Mouse (Mus musculus) liver, embryonic 11.5 days (tissue): ENCODE data around the gene Sirt2. TPM values are rescaled to one million over a fixed set of nuclear protein-coding genes. Genes with fewer than 3 reads are reported as not detected.

Experiments
- ATAC-seq: fragments of 200-750 bp; cut with Nextera tagmentation; replicated peaks from 2 replicates; pipeline ENCODE4 v1.8.0; 2017; ENCODE audit warnings: moderate number of reproducible peaks, mild to moderate bottlenecking, moderate TSS enrichment, moderate library complexity; ENCODE audit not compliant: low FRiP score
- DNase-seq: peaks from one replicate; pipeline ENCODE4 v3.0.0-alpha.2; 2017; ENCODE audit warnings: low spot score
- H3K27ac ChIP-seq: fragments of 300-500 bp; sonication (generic); 2 replicates; pipeline ENCODE4 v1.5.1; 2014; ENCODE audit warnings: mild to moderate bottlenecking, low read depth, low read length, control low read depth
- H3K27me3 ChIP-seq: fragments of 300-500 bp; sonication (generic); replicated peaks from 2 replicates; pipeline ENCODE4 v1.6.1; 2014; ENCODE audit warnings: low read length, mixed read lengths; ENCODE audit not compliant: control insufficient read depth, insufficient read depth
- H3K36me3 ChIP-seq: fragments of 300-500 bp; sonication (generic); 2 replicates; pipeline ENCODE4 v1.6.1; 2014; ENCODE audit warnings: mild to moderate bottlenecking, low read length, moderate library complexity, mixed read lengths; ENCODE audit not compliant: control insufficient read depth, insufficient read depth
- H3K4me1 ChIP-seq: fragments of 300-500 bp; sonication (generic); replicated peaks from 2 replicates; pipeline ENCODE4 v1.6.1; 2014; ENCODE audit warnings: low read length, mixed read lengths; ENCODE audit not compliant: control insufficient read depth, insufficient read depth
- H3K4me2 ChIP-seq: fragments of 300-500 bp; sonication (generic); 2 replicates; pipeline ENCODE4 v1.6.1; 2014; ENCODE audit warnings: mild to moderate bottlenecking, control low read depth, moderate library complexity
- H3K4me3 ChIP-seq: fragments of 300-500 bp; sonication (generic); 2 replicates; pipeline ENCODE4 v1.5.1; 2014; ENCODE audit warnings: low read depth, low read length, control low read depth
- H3K9ac ChIP-seq: fragments of 300-500 bp; sonication (generic); 2 replicates; pipeline ENCODE4 v1.6.1; 2014; ENCODE audit warnings: low read depth, low read length, control low read depth
- H3K9me3 ChIP-seq: fragments of 300-500 bp; sonication (generic); 2 replicates; pipeline ENCODE4 v1.6.1; 2016; ENCODE audit warnings: low read length, inconsistent platforms, mixed read lengths; ENCODE audit not compliant: control insufficient read depth
- WGBS: fragments of 180-500 bp; shearing (Covaris S2); extraction: QIAGEN DNeasy Blood & Tissue Kit; methylation state at CpG from one replicate; pipeline ENCODE4 v1.1.7; 2014; 5-methylcytosine and 5-hydroxymethylcytosine counted together
- polyA plus RNA-seq: library from polyadenylated mRNA; unstranded; fragments of >200 nt; fragmentation: Nextera tagmentation; extraction: Ambion mirVana; gene quantifications from 2 replicates; pipeline ENCODE4 v1.2.1, GENCODE M21; 2014

The Sirt2 gene
- polyA plus RNA-seq, 1 experiment from 2014 or later, result 41.0 TPM

DNA sequence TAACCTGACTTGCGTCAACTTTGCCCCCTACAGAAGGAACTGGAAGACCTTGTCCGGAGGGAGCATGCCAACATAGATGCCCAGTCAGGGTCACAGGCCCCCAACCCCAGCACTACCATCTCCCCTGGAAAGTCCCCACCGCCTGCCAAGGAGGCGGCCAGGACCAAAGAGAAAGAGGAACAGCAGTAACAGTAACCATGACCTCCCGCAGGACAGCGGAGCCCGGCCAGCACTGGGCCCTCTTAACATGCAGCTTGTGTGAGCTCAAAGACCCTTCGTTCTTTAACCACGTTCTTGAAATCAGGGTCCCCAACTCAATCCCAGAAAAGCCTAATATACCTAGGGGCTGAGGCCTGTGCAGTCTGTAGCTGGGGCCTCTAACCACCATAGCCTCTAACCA, 21.3 kb downstream of the Sirt2 start:
- no peak overlapping the region for H3K4me3 ChIP-seq
- no peak overlapping the region for H3K4me2 ChIP-seq
- no peaks in the 10 kb centered on the region for H3K27me3 ChIP-seq
- 0 out of 2 replicates have a peak, but pooled peaks cover 2% of the 10 kb centered on the region for H3K36me3 ChIP-seq
- ATAC-seq (no peak), DNase-seq (no peak)
- H3K4me1 ChIP-seq, result peaks cover 7% of the 10 kb centered on the region
- no peak overlapping the region for H3K27ac ChIP-seq
- H3K9me3 ChIP-seq, result no peaks in the 10 kb centered on the region
- no peak overlapping the region for H3K9ac ChIP-seq
- 88% methylated on average over 9 of the region's 9 CpGs for WGBS

DNA sequence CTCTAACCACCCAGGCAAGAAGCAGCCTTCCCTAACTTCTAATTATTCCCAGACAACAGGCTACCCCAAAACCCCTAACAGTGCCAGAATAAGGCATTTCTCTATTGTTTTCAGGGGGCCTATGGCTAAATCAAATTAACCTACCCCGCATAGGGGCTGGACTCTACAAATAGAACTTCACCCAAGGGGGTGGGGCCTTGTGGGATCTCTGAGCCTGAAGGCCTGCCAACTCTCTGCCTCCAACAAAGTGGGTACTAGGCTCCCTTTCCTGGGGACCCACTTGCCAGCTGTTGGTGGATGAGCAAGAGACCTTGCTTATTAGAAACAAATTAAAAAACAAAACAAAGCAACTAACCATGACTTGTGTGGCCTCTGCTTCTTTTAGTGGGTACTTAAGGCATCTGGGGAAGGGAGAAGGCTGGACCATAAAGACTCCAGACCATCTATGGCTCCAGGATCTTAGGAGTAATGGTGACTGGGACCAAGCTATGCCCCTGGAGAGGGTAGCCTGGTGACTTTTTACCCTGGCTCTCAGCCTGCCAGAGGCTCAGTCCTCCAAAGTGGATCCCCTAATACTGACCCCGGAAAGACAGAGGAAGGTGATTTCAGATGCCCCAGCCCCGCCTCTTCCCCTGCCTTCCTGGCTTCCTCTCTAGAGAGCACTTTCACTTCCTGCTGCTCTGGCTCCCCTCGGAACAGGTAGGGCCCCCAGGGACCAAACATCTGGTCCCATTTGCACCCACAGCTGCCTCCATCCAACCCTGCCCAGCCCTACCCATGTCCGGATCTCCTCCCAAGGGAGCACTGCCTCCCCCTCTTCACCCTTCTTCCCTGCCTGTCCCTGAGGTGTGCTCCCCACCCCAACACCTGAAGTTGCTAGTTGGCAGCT, 22.0 kb downstream of the Sirt2 start, which contains the start of gene Rinl:
TSS of gene Rinl (plus strand) at position 663 of the 889 bp plus-strand sequence.
- Histone ChIP-seq H3K9ac (no peak within 1 kb of the TSS), H3K4me2 (no peak within 1 kb of the TSS; the same call in 1 of the 2 replicates), H3K9me3 (no peaks in the 10 kb centered on the region), H3K27me3 (no peaks in the 10 kb centered on the region), H3K4me3 (no peak within 1 kb of the TSS), H3K27ac (no peak within 1 kb of the TSS), H3K4me1 (peaks cover 7% of the 10 kb centered on the region), H3K36me3 (0 out of 2 replicates have a peak, but pooled peaks cover 2% of the 10 kb centered on the region)
- no peak for DNase-seq
- WGBS, result 56% methylated on average over 5 of the region's 5 CpGs
- no peak for ATAC-seq

DNA sequence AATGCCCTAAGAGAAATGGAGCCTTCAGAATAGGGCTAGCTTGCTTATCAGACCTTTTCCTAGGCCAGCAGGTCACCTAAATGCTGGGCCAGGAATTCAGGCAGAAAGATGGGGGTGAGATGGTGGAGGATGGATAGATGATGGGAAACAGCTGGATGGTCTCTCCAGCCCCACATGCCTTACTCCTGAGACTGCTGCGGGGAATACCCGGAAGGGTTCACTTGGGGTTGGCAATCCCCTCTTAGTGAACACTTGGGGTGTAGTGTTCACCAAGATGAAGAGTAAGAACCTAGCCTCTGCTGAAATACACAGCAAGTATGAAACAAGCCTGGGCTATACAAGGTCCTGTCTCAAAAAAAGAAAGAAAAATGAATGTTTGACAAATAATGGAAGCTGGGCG, 22.7 kb downstream of the Sirt2 start:
- 0 out of 2 replicates have a peak, but pooled peaks cover 2% of the 10 kb centered on the region for H3K36me3 ChIP-seq
- no peaks in the 10 kb centered on the region for H3K9me3 ChIP-seq
- H3K4me2 ChIP-seq, result no peak overlapping the region; the same call in 1 of the 2 replicates
- no peak overlapping the region for H3K27ac ChIP-seq
- no peaks in the 10 kb centered on the region for H3K27me3 ChIP-seq
- WGBS, result 68% methylated on average over 3 of the region's 3 CpGs
- no peak for ATAC-seq
- no peak overlapping the region for H3K9ac ChIP-seq
- peaks cover 7% of the 10 kb centered on the region for H3K4me1 ChIP-seq
- DNase-seq, result no peak
- no peak overlapping the region for H3K4me3 ChIP-seq

DNA sequence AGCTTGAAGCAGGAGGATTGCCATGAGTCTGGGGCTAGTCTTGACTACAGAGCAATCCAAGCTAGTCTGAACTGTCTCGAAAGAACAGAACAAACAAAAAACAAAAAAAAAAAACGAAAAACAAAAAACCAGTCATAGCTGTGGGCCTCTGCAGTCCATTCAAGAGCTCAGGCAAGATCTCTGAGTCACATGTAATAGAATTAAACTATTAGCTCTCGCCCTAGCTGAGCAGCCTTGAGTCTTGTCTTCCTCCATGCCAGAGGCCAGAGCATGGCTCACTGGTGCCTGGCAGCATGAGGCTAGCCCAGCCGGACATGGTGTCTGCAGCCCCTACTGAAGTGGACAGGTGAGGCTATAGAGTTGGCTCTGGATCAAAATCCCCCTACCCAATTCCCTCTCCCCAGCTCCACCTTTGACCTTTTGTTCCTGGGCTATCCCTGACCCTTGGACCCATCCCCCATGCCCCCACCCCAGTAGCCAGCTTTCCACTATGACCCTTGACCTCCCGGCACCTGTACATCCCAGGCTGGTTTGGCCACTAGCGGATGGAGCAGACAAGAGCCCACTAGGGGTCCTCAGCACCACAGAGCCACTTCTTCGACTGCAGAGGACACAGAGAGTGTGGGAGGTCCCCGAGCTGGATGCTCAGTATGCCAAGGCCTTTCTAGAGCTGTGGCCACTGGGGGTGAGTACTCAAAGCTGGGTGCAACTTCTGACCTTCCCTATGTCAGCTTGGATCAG, 23.7 kb downstream of the Sirt2 start:
- H3K27ac ChIP-seq, result no peak overlapping the region
- WGBS, result 60% methylated on average over 8 of the region's 8 CpGs

DNA sequence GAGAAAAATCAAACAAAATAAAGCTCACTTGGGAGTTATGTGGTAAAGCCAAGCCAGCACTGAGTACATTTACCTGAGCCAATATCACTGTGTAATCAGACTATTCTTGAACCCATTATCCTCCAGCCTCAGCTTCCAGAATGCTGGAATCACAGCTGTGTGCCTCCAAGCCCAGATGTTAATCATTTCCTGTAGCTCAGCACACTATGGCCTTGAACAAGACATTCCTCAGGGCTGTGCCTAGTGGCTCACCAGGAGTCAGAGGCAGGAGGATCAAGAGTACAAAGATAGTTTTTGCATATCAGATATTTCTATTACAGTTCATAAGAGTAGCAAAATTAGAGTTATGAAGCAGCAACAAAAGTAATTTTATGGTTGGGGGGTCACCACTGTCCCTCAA, 25.2 kb downstream of the Sirt2 start:
- Histone ChIP-seq H3K9ac (no peak overlapping the region), H3K4me2 (no peak overlapping the region), H3K27ac (no peak overlapping the region), H3K9me3 (no peaks in the 10 kb centered on the region), H3K4me1 (peaks cover 7% of the 10 kb centered on the region), H3K27me3 (no peaks in the 10 kb centered on the region), H3K36me3 (no peaks in the 10 kb centered on the region), H3K4me3 (no peak overlapping the region)
- DNase-seq (no peak), ATAC-seq (no peak)

More for the DNA sequence above, 23.7 kb downstream of the Sirt2 start:
- no peaks in the 10 kb centered on the region for H3K27me3 ChIP-seq
- peaks cover 7% of the 10 kb centered on the region for H3K4me1 ChIP-seq
- 0 out of 2 replicates have a peak, but pooled peaks cover 2% of the 10 kb centered on the region for H3K36me3 ChIP-seq
- ATAC-seq, result peak; percentile 15; the same call in 1 of the 2 replicates
- H3K4me2 ChIP-seq, result no peak overlapping the region
- no peak overlapping the region for H3K4me3 ChIP-seq
- no peak overlapping the region for H3K9ac ChIP-seq
- no peak for DNase-seq
- H3K9me3 ChIP-seq, result no peaks in the 10 kb centered on the region

DNA sequence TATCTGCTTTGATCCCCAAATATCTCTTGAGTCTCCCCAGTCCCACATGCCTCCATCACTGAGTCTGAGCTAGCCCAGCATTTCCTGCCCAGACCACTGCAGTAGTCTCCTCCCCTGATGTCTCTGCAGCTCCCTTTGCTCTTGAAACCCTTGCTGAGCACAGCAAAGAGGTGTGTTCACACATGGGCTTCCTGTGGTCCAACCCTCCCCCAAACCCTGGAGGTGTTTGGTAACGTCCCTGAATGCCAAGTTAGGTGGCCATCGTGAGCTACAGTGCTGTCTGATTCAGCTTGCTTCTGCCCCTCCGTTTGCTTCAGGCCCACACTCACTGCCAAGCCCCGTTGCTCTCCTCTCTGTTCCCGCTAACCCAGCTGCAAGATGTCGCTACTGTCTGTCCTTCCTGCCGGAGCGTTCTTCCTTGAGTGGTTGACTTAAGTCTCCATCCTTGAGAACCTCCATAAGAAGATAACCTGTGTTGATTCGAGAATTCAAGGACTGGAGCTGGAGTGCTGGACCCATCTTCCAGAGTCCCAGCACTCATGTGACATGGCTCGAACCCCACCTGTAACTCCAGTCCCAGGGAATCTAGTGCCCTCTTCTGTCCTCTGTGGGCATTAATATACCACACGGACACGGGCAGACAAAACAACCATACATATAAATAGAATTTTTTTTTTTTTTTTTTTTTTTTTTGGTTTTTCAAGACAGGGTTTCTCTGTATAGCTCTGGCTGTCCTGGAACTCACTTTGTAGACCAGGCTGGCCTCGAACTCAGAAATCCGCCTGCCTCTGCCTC, 26.1 kb downstream of the Sirt2 start:
- H3K27me3 ChIP-seq, result no peaks in the 10 kb centered on the region
- H3K4me3 ChIP-seq, result no peak overlapping the region
- H3K36me3 ChIP-seq, result no peaks in the 10 kb centered on the region
- no peaks in the 10 kb centered on the region for H3K9me3 ChIP-seq
- no peak overlapping the region for H3K4me2 ChIP-seq
- peaks cover 9% of the 10 kb centered on the region for H3K4me1 ChIP-seq
- no peak overlapping the region for H3K27ac ChIP-seq
- ATAC-seq (no peak), DNase-seq (no peak)
- H3K9ac ChIP-seq, result no peak overlapping the region
- 69% methylated on average over 13 of the region's 14 CpGs for WGBS

DNA sequence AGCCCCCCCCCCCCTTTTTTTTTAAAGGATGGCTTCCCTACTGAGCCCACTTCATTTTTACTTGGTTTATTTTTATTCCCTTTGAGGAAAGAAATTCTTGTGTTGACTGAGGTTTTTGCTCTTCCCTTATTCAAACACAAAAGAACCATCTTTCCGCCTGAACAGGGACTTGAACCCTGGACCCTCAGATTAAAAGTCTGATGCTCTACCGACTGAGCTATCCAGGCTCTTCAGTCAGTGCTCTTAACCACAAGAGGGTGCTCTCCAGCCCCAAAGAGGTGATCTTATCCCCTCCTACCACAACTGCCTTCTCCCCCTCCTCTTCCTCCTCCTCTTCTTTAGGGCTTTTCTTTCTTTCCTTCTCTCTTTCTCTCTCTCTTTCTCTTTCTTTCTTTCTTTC, 27.3 kb downstream of the Sirt2 start:
- DNase-seq, result no peak
- peaks cover 7% of the 10 kb centered on the region for H3K4me1 ChIP-seq
- no peaks in the 10 kb centered on the region for H3K36me3 ChIP-seq
- H3K4me3 ChIP-seq, result no peak overlapping the region
- no peak overlapping the region for H3K9ac ChIP-seq
- 17% methylated on average over 2 of the region's 2 CpGs for WGBS
- no peaks in the 10 kb centered on the region for H3K9me3 ChIP-seq
- H3K27me3 ChIP-seq, result no peaks in the 10 kb centered on the region
- no peak overlapping the region for H3K4me2 ChIP-seq
- no peak for ATAC-seq
- no peak overlapping the region for H3K27ac ChIP-seq

DNA sequence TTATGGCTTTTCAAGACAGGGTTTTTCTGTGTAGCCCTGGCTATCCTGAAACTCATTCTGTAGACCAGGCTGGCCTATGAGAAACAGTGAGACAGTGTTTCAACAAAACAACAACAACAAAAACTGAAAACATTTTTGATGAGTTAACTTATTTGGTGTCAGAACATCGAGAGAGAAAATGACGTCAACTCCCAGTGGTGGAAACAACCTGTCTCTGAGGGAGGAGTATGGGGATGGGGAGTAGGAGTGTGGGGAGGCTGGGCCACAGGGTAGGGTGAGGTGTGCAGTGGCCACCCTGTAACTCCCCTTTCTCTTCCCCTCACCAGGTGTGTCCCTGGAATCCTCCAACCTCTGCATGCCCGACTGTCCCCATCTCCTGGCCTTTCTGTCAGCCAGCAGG, 28.0 kb downstream of the Sirt2 start:
- Histone ChIP-seq H3K9me3 (no peaks in the 10 kb centered on the region), H3K27me3 (no peaks in the 10 kb centered on the region), H3K4me1 (peaks cover 2% of the 10 kb centered on the region), H3K9ac (no peak overlapping the region), H3K36me3 (no peaks in the 10 kb centered on the region), H3K4me3 (no peak overlapping the region), H3K27ac (no peak overlapping the region), H3K4me2 (no peak overlapping the region)
- 74% methylated on average over 3 of the region's 3 CpGs for WGBS
- ATAC-seq (no peak), DNase-seq (no peak)
